Mouse (Mus musculus) mouse trophoblast stem cell (cell line): ENCODE measurements around the gene Ttc7.

Experiments
- in situ Hi-C, 2 experiments: fragments of 300-500 bp; cut with MseI, MboI; formaldehyde crosslinking; loops; 2 replicates in 1 of 2; 3 replicates in 1 of 2; pipeline ENCODE4 v1.15.1; 2025

The Ttc7 gene

DNA sequence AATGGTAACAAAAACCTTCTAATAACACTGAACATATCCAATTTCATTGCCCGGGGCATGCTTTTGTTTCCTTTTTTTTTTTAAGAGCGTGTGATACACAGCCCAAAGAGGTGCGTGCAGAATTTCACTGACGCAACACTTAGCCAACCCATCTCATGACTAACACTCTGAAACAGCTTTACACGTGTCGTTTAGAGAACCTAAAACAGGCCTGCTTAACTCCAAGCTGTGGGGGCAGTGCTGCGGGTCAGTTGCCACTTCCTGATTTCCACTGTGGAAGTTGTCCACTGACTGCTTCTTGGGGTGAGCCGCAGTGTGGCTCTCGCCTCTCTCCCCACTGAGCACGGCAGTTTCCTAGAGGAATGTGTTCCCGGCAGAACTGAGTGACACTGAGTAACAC is 122.9 kb downstream of the Ttc7 start:
- in situ Hi-C loops = no loop called here

DNA sequence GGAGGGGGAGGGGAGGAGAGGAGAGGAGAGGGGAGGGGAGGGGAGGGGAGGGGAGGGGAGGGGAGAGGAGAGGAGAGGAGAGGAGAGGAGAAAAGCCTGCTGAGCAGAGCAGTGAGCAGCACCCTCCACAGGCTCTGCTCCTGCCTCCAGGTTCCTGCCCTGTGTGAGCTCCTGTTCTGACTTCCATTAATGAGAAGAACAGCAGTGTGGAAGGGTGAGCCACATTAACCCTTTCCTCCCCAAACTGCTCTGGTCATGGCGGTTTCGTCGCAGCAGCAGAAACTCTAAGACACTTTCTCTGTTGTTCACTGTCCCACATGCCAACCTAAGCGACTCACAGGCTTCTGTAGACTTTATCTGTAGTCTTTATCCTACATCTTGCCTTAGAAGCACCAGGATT is 124.0 kb downstream of the Ttc7 start:
- in situ Hi-C loops = no loop called here

DNA sequence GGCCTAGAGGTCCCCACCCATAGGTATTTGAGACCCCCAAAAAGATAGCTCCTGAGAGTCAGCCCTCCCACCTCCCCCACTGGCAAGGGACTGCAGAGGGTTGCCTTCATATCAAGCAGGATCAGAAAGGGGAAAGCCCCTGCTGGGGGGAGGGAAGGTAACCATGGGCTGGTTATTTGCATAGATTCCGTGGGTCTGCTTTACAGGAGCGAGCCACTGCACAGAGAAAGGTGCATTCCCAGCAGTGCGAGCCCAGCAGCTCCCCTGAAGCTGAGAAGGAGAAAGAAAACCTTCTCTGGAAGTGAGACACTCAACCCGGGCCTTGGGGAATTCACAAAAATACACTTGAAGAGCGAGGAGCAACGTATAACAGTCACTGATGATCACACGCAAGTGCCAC is 135.4 kb downstream of the Ttc7 start:
- in situ Hi-C loops = no loop called here

DNA sequence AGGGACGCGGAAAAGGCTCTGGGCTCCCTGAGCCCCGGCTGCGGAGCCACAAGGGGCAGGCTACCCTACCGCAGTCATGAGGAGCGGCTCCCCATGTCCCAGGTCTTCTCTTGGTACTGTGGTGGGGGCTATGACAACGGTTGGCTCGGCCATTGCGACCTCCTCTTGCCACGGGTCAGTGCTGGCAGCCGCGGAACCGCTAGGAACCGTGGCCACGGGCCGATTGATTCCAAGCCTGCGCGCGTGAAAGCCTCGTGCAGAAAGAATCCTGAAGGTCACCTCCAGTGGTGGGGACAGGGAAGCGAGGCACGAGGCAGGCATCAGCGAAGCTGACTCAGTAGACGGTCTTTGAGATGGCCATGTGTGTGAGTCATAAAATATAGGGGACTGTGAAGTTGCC is 144.8 kb downstream of the Ttc7 start, which contains the start of gene Stpg4:
Gene Stpg4, minus strand, starts transcription at position 231 of the 400 bp plus-strand sequence.
- in situ Hi-C loops = no loop called here

DNA sequence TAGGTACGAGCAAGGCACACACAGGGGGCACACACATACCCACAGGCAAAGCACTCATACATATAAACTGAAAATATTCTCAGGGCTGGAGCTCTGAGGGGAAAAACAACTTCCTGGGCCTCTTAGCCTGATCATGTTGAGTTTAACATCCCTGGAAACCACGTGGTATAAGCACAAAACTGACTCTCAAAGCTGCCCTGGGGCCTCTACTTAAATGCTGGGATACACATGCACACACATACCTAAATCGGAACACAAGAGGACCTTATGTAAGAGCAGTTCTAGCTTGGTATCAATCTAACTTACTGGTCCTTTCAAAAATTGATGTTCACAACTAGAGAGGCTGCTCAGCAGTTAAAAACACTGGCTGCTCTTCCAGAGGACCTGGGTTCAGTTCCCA is 146.7 kb downstream of the Ttc7 start:
- in situ Hi-C loops = no loop called here
